Mouse (Mus musculus) midbrain, embryonic 12.5 days (tissue): ENCODE data around the gene Rfx1. TPM values are rescaled to one million over a fixed set of nuclear protein-coding genes. Genes with fewer than 3 reads are reported as not detected.
A peak's percentile ranks its signal among the peaks of the same experiment; 100 is the strongest.

Experiments used
- ATAC-seq: fragments of 200-750 bp; cut with Nextera tagmentation; 2 replicates; pipeline ENCODE4 v1.8.0; 2017; ENCODE audit warnings: low read depth, moderate TSS enrichment, moderate library complexity; ENCODE audit not compliant: low FRiP score
- H3K27ac ChIP-seq: fragments of 300-500 bp; sonication (generic); replicated peaks from 2 replicates; pipeline ENCODE4 v1.5.1; 2016; ENCODE audit warnings: mild to moderate bottlenecking
- H3K27me3 ChIP-seq: fragments of 300-500 bp; sonication (generic); 2 replicates; pipeline ENCODE4 v1.6.1; 2016; ENCODE audit warnings: mild to moderate bottlenecking
- H3K36me3 ChIP-seq: fragments of 300-500 bp; sonication (generic); 2 replicates; pipeline ENCODE4 v1.6.1; 2016
- H3K4me1 ChIP-seq: fragments of 300-500 bp; sonication (generic); 2 replicates; pipeline ENCODE4 v1.6.1; 2016
- H3K4me2 ChIP-seq: fragments of 300-500 bp; sonication (generic); replicated peaks from 2 replicates; pipeline ENCODE4 v1.6.1; 2016; ENCODE audit warnings: mild to moderate bottlenecking, moderate library complexity
- H3K4me3 ChIP-seq: fragments of 300-500 bp; sonication (generic); 2 replicates; pipeline ENCODE4 v1.5.1; 2016; ENCODE audit warnings: mild to moderate bottlenecking
- H3K9ac ChIP-seq: fragments of 300-500 bp; sonication (generic); replicated peaks from 2 replicates; pipeline ENCODE4 v1.6.1; 2016; ENCODE audit warnings: mild to moderate bottlenecking, moderate library complexity
- H3K9me3 ChIP-seq: fragments of 300-500 bp; sonication (generic); 2 replicates; pipeline ENCODE4 v1.6.1; 2016; ENCODE audit warnings: mild to moderate bottlenecking
- WGBS: fragments of 180-500 bp; shearing (Covaris S2); methylation state at CpG from one replicate; pipeline ENCODE4 v1.1.7; 2016; 5-methylcytosine and 5-hydroxymethylcytosine counted together
- polyA plus RNA-seq: library from polyadenylated mRNA; unstranded; fragments of >200 nt; fragmentation: Nextera tagmentation; extraction: Ambion mirVana; gene quantifications from 2 replicates; pipeline ENCODE4 v1.2.1, GENCODE M21; 2016

Rfx1 gene
- polyA plus RNA-seq, 1 experiment from 2014 or later: 10.0 TPM

DNA sequence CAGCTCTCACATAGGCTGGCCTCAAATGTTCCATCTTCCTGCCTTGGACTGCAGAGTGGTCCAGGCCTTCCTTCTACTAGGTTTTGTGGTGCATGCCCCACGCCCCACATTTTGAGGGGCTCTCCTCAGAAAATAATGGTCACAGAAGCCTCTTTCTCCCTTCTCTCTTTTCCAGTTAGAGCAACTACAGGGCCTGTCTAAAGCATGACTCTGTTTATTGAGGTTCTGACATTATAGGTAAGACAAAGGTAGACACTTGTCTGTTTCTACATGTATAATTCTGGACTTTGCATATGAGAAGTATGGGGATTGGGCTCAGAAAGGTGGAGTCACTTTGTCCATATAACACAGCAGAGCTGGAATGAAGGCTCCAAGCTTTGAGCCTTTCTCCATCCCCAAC, 1.6 kb upstream of the Rfx1 start, which contains the start of gene Gm10643:
Gm10643 (minus strand) TSS at position 101 of the 400 bp plus-strand sequence.
- H3K36me3 ChIP-seq: no peaks in the 10 kb centered on the region
- no peaks in the 10 kb centered on the region for H3K9me3 ChIP-seq
- no peaks in the 10 kb centered on the region for H3K27me3 ChIP-seq
- H3K4me1 ChIP-seq: peaks cover 26% of the 10 kb centered on the region
- H3K27ac ChIP-seq: peak within 1 kb of the TSS; percentile 60
- WGBS: 80% methylated on average over 1 of the region's 1 CpGs
- no peak for ATAC-seq
- peak within 1 kb of the TSS; percentile 48 for H3K9ac ChIP-seq
- peak within 1 kb of the TSS; percentile 60 for H3K4me2 ChIP-seq
- peak within 1 kb of the TSS; percentile 97 for H3K4me3 ChIP-seq

- Histone ChIP-seq H3K9ac (peak overlapping the region; percentile 48), H3K27me3 (no peaks in the 10 kb centered on the region), H3K4me3 (peak overlapping the region; percentile 97), H3K4me1 (peaks cover 30% of the 10 kb centered on the region), H3K9me3 (no peaks in the 10 kb centered on the region), H3K27ac (peak overlapping the region; percentile 60; the same call in 1 of the 2 replicates), H3K4me2 (peak overlapping the region; percentile 60), H3K36me3 (no peaks in the 10 kb centered on the region)
- WGBS: 28% methylated on average over 5 of the region's 5 CpGs
- ATAC-seq: no peak
These were observed 1.1 kb upstream of the Rfx1 start for GRCm38 (mm10) chr8:84065457-84066072.

- WGBS: 1% methylated on average over 46 of the region's 58 CpGs
- H3K36me3 ChIP-seq: no peaks in the 10 kb centered on the region
- peak overlapping the region; percentile 51 for H3K4me2 ChIP-seq
- peak overlapping the region; percentile 97 for H3K4me3 ChIP-seq
- H3K9ac ChIP-seq: peak overlapping the region; percentile 72
- H3K9me3 ChIP-seq: no peaks in the 10 kb centered on the region
- peak; percentile 71 for ATAC-seq
- no peaks in the 10 kb centered on the region for H3K27me3 ChIP-seq
- peak overlapping the region; percentile 96 for H3K27ac ChIP-seq
- peaks cover 33% of the 10 kb centered on the region for H3K4me1 ChIP-seq
These were observed 476 bp downstream of the Rfx1 start for GRCm38 (mm10) chr8:84067047-84067573.

- ATAC-seq: no peak
- Histone ChIP-seq H3K27ac (no peak overlapping the region), H3K4me3 (peak overlapping the region; percentile 97)
These were observed 1.3 kb downstream of the Rfx1 start for GRCm38 (mm10) chr8:84067911-84068310.

DNA sequence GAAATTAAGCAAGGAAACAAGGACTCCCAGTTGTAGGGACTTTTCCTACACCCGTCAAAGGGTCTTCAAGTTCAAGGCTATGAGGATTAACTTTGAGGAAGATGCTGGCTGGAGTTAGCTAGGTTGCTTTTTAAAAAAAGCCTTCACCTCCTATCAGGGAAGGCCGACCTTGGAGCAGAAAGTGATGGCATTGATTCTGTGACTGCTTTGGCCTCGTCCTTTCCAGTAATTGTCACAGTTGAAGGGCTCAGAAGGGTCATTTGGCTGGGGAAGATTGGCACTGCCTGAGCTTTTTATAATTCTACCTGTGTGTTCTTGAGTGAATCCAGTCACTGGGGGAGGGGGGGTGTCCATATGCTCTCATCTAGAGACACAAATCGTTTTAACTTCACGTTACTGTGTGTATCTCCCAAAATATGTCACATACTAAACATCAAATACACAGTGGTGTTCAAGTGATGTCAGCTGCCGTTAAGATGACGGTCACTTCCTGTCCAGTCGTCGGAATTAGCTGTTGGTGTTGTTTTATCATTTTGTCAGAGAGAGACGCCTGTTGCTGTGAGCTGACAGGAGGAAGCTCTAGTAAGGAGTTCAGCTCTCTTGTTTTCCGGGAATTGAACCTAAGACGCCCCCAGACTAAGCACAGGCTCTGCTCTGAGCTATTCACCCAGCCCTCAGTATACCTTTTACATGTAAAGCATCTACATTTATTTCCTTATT, 1.8 kb downstream of the Rfx1 start:
- H3K27ac ChIP-seq: no peak overlapping the region
- H3K36me3 ChIP-seq: no peaks in the 10 kb centered on the region
- H3K9me3 ChIP-seq: no peaks in the 10 kb centered on the region
- H3K9ac ChIP-seq: peak overlapping the region; percentile 2; the same call in 1 of the 2 replicates
- no peak for ATAC-seq
- peak overlapping the region; percentile 51; the same call in 1 of the 2 replicates for H3K4me2 ChIP-seq
- 79% methylated on average over 12 of the region's 12 CpGs for WGBS
- H3K4me1 ChIP-seq: peaks cover 47% of the 10 kb centered on the region
- no peak overlapping the region for H3K4me3 ChIP-seq
- no peaks in the 10 kb centered on the region for H3K27me3 ChIP-seq

More at GRCm38 (mm10) chr8:84067911-84068310, 1.3 kb downstream of the Rfx1 start:
- Histone ChIP-seq H3K27me3 (no peaks in the 10 kb centered on the region), H3K9ac (no peak overlapping the region; the same call in 1 of the 2 replicates), H3K4me1 (peaks cover 41% of the 10 kb centered on the region), H3K4me2 (peak overlapping the region; percentile 51), H3K36me3 (no peaks in the 10 kb centered on the region), H3K9me3 (no peaks in the 10 kb centered on the region)
- WGBS: 85% methylated on average over 7 of the region's 7 CpGs

GRCm38 (mm10) chr8:84069169-84069568, 2.5 kb downstream of the Rfx1 start:
- Histone ChIP-seq H3K27me3 (no peaks in the 10 kb centered on the region), H3K4me2 (no peak overlapping the region), H3K9me3 (no peaks in the 10 kb centered on the region), H3K9ac (0 out of 2 replicates have a peak overlapping the region, but pooled peaks have one; percentile 2), H3K4me1 (peaks cover 52% of the 10 kb centered on the region), H3K36me3 (no peaks in the 10 kb centered on the region), H3K27ac (no peak overlapping the region), H3K4me3 (no peak overlapping the region)
- 42% methylated on average over 1 of the region's 1 CpGs for WGBS
- no peak for ATAC-seq

- WGBS: 63% methylated on average over 2 of the region's 2 CpGs
- Histone ChIP-seq H3K4me2 (no peak overlapping the region), H3K36me3 (no peaks in the 10 kb centered on the region), H3K4me1 (peaks cover 52% of the 10 kb centered on the region), H3K9ac (no peak overlapping the region; the same call in 1 of the 2 replicates), H3K27me3 (no peaks in the 10 kb centered on the region), H3K9me3 (no peaks in the 10 kb centered on the region), H3K4me3 (no peak overlapping the region), H3K27ac (no peak overlapping the region)
- no peak for ATAC-seq
These were observed 3.1 kb downstream of the Rfx1 start for GRCm38 (mm10) chr8:84069750-84070149.

DNA sequence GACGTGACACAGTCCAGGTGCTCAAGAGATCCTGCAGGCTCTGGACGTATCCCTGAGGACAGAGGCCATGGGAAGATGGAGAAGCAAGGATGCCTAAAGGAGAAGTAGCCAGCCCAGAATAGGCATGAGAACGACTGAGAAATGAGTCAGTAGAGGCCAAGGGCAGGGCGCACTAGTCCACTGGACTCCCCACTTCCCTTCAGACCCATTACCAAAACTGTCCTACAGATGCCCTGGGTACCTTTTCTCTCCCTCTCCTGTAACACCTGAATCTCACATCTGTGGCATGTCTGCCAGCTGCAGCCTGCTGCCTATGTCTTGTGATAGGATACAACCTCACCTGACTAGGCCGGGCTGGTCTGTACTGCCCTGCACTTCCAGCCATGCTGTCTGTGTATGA, 3.6 kb downstream of the Rfx1 start:
- Histone ChIP-seq H3K4me1 (peaks cover 52% of the 10 kb centered on the region), H3K9ac (no peak overlapping the region; the same call in 1 of the 2 replicates), H3K4me3 (no peak overlapping the region), H3K4me2 (no peak overlapping the region), H3K27ac (no peak overlapping the region), H3K27me3 (no peaks in the 10 kb centered on the region), H3K9me3 (no peaks in the 10 kb centered on the region), H3K36me3 (no peaks in the 10 kb centered on the region)
- no peak for ATAC-seq
- 87% methylated on average over 5 of the region's 5 CpGs for WGBS

DNA sequence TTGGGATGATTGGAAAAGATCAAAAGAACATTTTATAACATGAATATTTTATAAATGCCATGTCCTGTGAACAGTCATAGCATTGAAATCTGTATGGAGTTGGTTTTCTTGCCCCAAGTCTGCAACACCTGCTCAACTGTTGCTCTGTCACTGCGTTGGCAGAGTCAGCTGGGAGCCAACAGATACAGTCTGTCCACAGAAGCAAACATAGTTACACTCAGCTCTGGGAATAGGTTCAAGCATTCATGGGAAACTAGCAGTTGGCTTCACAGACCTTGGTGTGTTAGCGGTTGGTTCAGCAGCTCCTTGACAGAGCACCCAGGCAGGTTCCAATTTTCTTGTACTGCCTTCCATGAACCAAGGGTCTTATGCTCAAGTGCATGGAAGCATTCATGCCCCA, 4.0 kb downstream of the Rfx1 start:
- Histone ChIP-seq H3K27ac (no peak overlapping the region), H3K4me2 (no peak overlapping the region), H3K4me1 (peaks cover 52% of the 10 kb centered on the region), H3K4me3 (no peak overlapping the region), H3K36me3 (0 out of 2 replicates have a peak, but pooled peaks cover 1% of the 10 kb centered on the region), H3K27me3 (no peaks in the 10 kb centered on the region), H3K9me3 (no peaks in the 10 kb centered on the region), H3K9ac (no peak overlapping the region)
- ATAC-seq: no peak
- 94% methylated on average over 2 of the region's 2 CpGs for WGBS

DNA sequence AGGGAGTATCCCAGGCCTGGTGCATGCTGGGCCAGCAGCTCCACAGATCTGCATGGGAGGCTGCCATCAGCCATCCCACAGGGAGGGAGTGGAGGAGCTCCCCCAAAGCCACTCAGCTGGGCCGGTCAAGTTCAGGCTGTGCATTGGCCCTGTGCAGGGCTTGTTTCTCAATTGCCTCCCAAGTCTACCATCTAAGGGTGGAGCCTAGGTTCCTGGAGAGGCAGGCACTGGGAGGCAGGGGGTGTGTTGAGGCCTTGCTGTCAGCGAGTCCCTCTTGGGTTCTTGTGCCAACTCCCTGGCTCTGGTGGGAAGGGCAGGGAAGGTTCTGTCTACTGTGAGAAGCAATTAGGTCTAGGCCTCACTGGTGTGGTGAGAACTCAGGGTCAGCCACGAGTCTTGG, 5.3 kb downstream of the Rfx1 start:
- no peaks in the 10 kb centered on the region for H3K9me3 ChIP-seq
- H3K4me1 ChIP-seq: peaks cover 52% of the 10 kb centered on the region
- no peaks in the 10 kb centered on the region for H3K27me3 ChIP-seq
- no peak overlapping the region for H3K4me2 ChIP-seq
- peaks cover 9% of the 10 kb centered on the region; the same call in 1 of the 2 replicates for H3K36me3 ChIP-seq
- no peak overlapping the region for H3K4me3 ChIP-seq
- ATAC-seq: no peak
- WGBS: 83% methylated on average over 3 of the region's 3 CpGs
- no peak overlapping the region for H3K27ac ChIP-seq
- no peak overlapping the region for H3K9ac ChIP-seq

GRCm38 (mm10) chr8:84072321-84072720, 5.7 kb downstream of the Rfx1 start:
- Histone ChIP-seq H3K9me3 (no peaks in the 10 kb centered on the region), H3K36me3 (peaks cover 9% of the 10 kb centered on the region), H3K4me1 (peaks cover 52% of the 10 kb centered on the region), H3K4me3 (no peak overlapping the region), H3K9ac (no peak overlapping the region), H3K27ac (no peak overlapping the region), H3K4me2 (no peak overlapping the region), H3K27me3 (no peaks in the 10 kb centered on the region)
- 79% methylated on average over 10 of the region's 10 CpGs for WGBS
- no peak for ATAC-seq
